Mouse (Mus musculus) forebrain, postnatal 0 days (tissue): Measurements from ENCODE around the gene Fancg. TPM values are rescaled to one million over a fixed set of nuclear protein-coding genes. Genes with fewer than 3 reads are reported as not detected.
A peak's percentile ranks its signal among the peaks of the same experiment; 100 is the strongest.

Experiments
- ATAC-seq: fragments of 200-750 bp; cut with Nextera tagmentation; 2 replicates; pipeline ENCODE4 v1.8.0; 2017; ENCODE audit warnings: mild to moderate bottlenecking, moderate library complexity
- DNase-seq: peaks from one replicate; pipeline ENCODE4 v3.0.0-alpha.2; 2015
- H3K27ac ChIP-seq: fragments of 300-500 bp; sonication (generic); 2 replicates; pipeline ENCODE4 v1.5.1; 2014; ENCODE audit warnings: low read depth, mild to moderate bottlenecking, antibody characterized with exemption, low read length, moderate library complexity, mixed read lengths
- H3K27me3 ChIP-seq: fragments of 300-500 bp; sonication (generic); 2 replicates; pipeline ENCODE4 v1.6.1; 2014; ENCODE audit warnings: mild to moderate bottlenecking, low read length, mixed read lengths; ENCODE audit not compliant: insufficient read depth
- H3K36me3 ChIP-seq: fragments of 300-500 bp; sonication (generic); 2 replicates; pipeline ENCODE4 v1.6.1; 2014; ENCODE audit warnings: mild to moderate bottlenecking, moderate library complexity; ENCODE audit not compliant: insufficient read depth
- H3K4me1 ChIP-seq: fragments of 300-500 bp; sonication (generic); 2 replicates; pipeline ENCODE4 v1.6.1; 2014; ENCODE audit warnings: antibody characterized with exemption; ENCODE audit not compliant: insufficient read depth
- H3K4me2 ChIP-seq: fragments of 300-500 bp; sonication (generic); 2 replicates; pipeline ENCODE4 v1.6.1; 2014; ENCODE audit warnings: low read depth, mild to moderate bottlenecking, moderate library complexity
- H3K4me3 ChIP-seq: fragments of 300-500 bp; sonication (generic); 2 replicates; pipeline ENCODE4 v1.5.1; 2014; ENCODE audit warnings: low read depth, low read length, mixed read lengths
- H3K9ac ChIP-seq: fragments of 300-500 bp; sonication (generic); 2 replicates; pipeline ENCODE4 v1.6.1; 2014; ENCODE audit warnings: mild to moderate bottlenecking
- H3K9me3 ChIP-seq: fragments of 300-500 bp; sonication (generic); 2 replicates; pipeline ENCODE4 v1.6.1; 2016; ENCODE audit warnings: low read length
- CTCF ChIP-seq: sonication (generic); IDR thresholded peaks from 2 replicates; pipeline ENCODE4 v1.5.1; 2016; ENCODE audit warnings: antibody characterized with exemption, control low read depth, low read depth
- WGBS: fragments of 180-500 bp; shearing (Covaris S2); extraction: QIAGEN DNeasy Blood & Tissue Kit; methylation state at CpG from one replicate; pipeline ENCODE4 v1.1.7; 2014; 5-methylcytosine and 5-hydroxymethylcytosine counted together
- polyA plus RNA-seq: library from polyadenylated mRNA; unstranded; fragments of >200 nt; fragmentation: Nextera tagmentation; extraction: Ambion mirVana; gene quantifications from 2 replicates; pipeline ENCODE4 v1.2.1, GENCODE M21; 2015
- total RNA-seq: library from RNA; depleted of rRNA; stranded (reverse); fragments of >200 nt; gene quantifications from 2 replicates; pipeline ENCODE4 v1.2.3, GENCODE M21; 2014; rRNA removed

Gene Fancg
- total RNA-seq (12.8 and 21.8 TPM in 2 replicates), polyA plus RNA-seq (10.9 and 12.4 TPM in 2 replicates)

DNA sequence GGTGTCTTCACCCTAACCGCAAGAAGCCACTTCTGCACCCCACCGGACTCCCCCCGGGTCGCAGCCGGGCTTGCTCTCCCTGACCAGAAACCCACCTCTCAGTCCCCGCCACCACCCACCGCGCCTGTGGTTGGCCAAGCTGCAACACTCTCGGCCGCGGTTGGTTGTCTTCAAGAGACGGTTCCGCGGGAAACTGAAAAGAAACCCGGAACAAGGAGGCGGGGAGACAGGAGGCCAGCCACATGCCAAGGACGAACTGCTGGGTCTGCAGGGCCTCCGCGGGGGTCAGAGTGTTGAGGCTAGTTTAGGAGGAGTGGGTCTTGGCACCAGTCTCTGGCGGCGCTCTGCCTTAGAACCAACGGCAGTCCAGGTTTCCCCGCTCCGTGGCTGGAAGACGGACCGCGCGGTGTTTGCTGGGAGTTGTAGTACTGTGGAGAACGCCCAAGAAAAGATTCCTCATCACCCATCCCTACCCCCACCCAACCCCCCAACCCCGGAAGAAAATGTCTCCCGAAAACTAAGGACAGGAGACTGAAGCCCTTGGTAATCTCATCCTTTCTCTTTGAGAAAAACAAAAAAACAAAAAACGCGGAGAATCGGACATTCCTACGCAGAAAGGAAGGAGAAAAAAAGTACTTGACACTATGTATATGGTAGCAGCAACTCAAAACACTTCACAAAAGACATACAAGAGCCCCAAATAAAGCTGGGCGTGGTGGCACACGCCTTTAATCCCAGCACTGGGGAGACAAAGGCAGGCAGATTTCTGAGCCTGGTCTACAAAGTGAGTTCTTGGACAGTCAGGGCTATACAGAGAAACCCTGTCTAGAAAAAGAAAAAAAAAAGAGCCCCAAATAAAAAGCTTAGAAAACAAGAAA, at the start of gene Fancg:
Gene Fancg, minus strand, starts transcription at position 346 of the 878 bp plus-strand sequence.
- ATAC-seq = peak; percentile 96
- H3K36me3 ChIP-seq = no peaks in the 10 kb centered on the region; the same call in 1 of the 2 replicates
- WGBS = 1% methylated on average over 37 of the region's 37 CpGs
- no peaks in the 10 kb centered on the region for H3K9me3 ChIP-seq
- peak within 1 kb of the TSS; percentile 75 for H3K4me3 ChIP-seq
- peaks cover 8% of the 10 kb centered on the region; the same call in 1 of the 2 replicates for H3K4me1 ChIP-seq
- DNase-seq = peak; percentile 88
- no peak for TF ChIP-seq CTCF
- H3K27me3 ChIP-seq = no peaks in the 10 kb centered on the region
- peak within 1 kb of the TSS; percentile 81 for H3K4me2 ChIP-seq
- H3K9ac ChIP-seq = peak within 1 kb of the TSS; percentile 53
- H3K27ac ChIP-seq = peak within 1 kb of the TSS; percentile 21; the same call in 1 of the 2 replicates

DNA sequence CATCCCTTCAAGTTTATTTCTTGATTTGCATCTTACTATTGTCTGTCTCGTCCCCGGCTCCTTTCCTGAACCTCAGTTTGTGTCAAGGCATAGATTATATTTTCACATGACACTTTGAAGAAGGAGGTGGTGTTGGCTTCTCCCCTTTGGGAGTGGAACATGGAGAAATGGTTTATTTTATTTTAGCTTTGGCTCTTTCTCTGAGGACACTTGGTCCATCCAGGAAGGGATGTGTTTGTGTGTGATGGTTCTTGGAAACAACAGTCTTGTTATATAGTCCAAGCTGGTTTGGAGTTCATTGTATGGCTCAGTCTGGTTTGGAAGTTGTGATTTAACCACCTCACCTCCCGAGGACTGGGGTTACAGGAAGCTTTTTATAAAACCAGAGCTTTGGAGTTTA, 49.4 kb upstream of the Fancg start:
- no peaks in the 10 kb centered on the region for H3K27me3 ChIP-seq
- peak overlapping the region; percentile 65 for H3K4me3 ChIP-seq
- peak overlapping the region; percentile 62 for H3K9ac ChIP-seq
- 30% methylated on average over 3 of the region's 3 CpGs for WGBS
- H3K27ac ChIP-seq = no peak overlapping the region; the same call in 1 of the 2 replicates
- H3K4me2 ChIP-seq = peak overlapping the region; percentile 59
- H3K36me3 ChIP-seq = no peaks in the 10 kb centered on the region
- DNase-seq (no peak), ATAC-seq (no peak)
- H3K4me1 ChIP-seq = peaks cover 4% of the 10 kb centered on the region; the same call in 1 of the 2 replicates
- TF ChIP-seq CTCF = no peak
- no peaks in the 10 kb centered on the region for H3K9me3 ChIP-seq

DNA sequence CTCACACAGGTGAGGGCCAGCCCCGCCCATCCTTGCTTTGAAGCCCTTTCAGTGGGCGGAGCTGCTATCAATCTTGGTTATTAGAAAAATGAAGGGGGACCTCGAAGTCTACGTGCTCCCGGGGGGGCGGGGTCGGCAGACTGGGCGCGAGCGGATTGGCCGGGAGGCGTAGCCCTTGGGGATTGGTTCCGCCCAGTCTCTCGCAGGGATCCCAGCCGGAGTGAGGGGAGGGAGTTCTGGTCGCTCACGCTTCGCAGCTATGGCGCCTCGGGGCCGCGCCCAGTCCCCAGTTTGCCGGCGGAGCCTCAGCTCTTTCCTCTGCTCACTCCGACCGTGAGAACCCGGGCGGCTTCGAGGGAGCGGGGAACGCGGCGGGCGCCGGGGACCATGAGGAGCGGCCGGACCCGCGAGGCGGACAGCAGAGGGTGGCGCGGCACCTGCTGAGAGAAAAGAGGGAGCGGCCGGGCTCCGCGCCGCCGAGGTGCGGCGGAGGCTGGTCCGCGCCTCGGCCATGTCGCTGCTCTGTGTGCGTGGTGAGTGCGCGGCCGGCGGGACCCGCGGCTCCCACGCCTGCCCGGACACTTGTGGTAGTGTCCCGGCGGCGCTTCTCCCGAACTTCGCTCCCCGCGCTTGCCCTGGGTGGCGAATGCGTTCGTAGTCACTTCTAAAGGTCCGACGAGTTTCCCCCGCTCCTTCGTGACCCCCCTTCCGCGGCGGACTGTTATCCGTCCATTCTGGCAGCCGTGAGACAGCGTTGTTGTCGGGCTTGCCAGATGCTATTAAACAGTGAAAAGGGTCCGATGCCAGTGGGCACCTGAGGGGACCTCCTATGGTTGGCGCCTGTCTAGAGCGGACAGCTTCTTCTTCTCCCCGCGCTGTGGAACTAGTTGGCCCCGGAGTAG, 48.7 kb upstream of the Fancg start, which contains the start of gene Unc13b:
Gene Unc13b, plus strand, starts transcription at position 201 of the 902 bp plus-strand sequence.
- peak; percentile 99 for ATAC-seq
- Histone ChIP-seq H3K4me1 (peaks cover 4% of the 10 kb centered on the region; the same call in 1 of the 2 replicates), H3K27ac (peak within 1 kb of the TSS; percentile 82), H3K27me3 (no peaks in the 10 kb centered on the region), H3K9me3 (no peaks in the 10 kb centered on the region), H3K36me3 (no peaks in the 10 kb centered on the region), H3K4me2 (peak within 1 kb of the TSS; percentile 59), H3K4me3 (peak within 1 kb of the TSS; percentile 65), H3K9ac (peak within 1 kb of the TSS; percentile 62)
- whole genome bisulfite sequencing = 3% methylated on average over 79 of the region's 90 CpGs
- TF ChIP-seq CTCF = no peak
- peak; percentile 95 for DNase-seq

DNA sequence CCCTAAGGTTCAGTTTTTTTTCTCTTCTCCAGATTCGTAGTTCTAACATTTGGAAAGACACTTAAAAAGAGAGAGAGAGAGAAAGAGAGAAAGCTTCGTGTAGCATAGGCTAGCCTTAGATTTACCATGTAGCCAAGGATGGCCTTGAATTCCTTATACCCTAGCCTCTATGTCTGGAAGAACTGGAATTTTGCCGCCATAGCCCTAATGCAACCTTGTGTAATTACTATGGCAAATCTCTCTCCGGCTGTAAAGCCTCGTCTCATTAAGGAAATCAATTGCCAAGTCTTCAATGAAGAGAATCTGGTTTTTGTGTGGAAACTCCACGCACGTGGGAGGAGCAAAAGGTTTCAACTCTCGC, 48.1 kb upstream of the Fancg start:
- peak overlapping the region; percentile 62 for H3K9ac ChIP-seq

DNA sequence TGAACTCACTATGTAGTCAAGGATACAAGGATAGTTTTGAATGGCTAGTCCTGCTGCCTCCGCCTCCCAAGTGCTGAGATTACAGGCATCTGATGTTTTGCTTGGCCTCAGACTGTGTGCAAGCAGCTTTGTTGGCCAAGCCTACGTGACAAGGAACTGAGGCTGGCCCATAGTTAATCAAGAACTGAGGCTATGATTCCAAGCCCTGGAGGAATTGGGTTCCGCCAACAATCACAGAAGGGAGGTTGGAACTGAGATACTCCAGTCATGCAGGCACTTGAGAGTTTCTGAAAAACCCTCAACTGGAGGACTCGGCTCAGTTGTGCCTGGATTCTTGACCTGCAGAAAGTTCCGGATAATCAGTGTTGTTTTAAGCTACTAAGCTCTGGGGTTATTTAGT, 47.3 kb upstream of the Fancg start:
- WGBS = 89% methylated on average over 5 of the region's 5 CpGs
- no peak overlapping the region for H3K27ac ChIP-seq
- H3K9ac ChIP-seq = no peak overlapping the region
- no peak for DNase-seq
- ATAC-seq = no peak
- no peak overlapping the region for H3K4me2 ChIP-seq
- H3K4me3 ChIP-seq = no peak overlapping the region
- H3K27me3 ChIP-seq = no peaks in the 10 kb centered on the region
- no peaks in the 10 kb centered on the region for H3K36me3 ChIP-seq
- H3K9me3 ChIP-seq = no peaks in the 10 kb centered on the region
- TF ChIP-seq CTCF = no peak
- H3K4me1 ChIP-seq = peaks cover 4% of the 10 kb centered on the region; the same call in 1 of the 2 replicates

More for the DNA sequence above, 48.1 kb upstream of the Fancg start:
- Histone ChIP-seq H3K36me3 (no peaks in the 10 kb centered on the region), H3K9me3 (no peaks in the 10 kb centered on the region), H3K4me3 (peak overlapping the region; percentile 65), H3K4me1 (peaks cover 4% of the 10 kb centered on the region; the same call in 1 of the 2 replicates), H3K27me3 (no peaks in the 10 kb centered on the region), H3K4me2 (peak overlapping the region; percentile 59), H3K27ac (no peak overlapping the region; the same call in 1 of the 2 replicates)
- ATAC-seq = no peak; the same call in 1 of the 2 replicates
- TF ChIP-seq CTCF = no peak
- DNase-seq = no peak
- 16% methylated on average over 8 of the region's 8 CpGs for WGBS

DNA sequence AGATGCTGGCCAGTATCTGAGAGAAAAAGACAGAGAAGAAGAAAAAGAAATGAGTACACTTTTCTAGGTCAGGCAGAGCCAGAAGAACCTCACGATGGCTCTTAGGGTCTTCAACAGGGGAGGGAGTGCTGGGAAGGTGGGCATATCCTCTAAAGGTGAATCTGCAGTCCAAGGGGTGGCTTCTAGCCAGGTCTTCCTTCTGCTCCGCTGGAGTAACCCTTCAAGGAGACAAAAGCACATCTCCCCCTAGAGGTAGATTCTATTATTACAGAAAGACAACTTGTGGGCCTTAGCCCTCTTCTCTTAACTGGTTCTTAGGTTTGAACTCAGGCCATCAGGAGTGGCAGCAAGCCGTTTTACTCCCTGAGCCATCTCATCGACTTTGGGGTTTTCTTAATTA, 42.3 kb upstream of the Fancg start:
- H3K27ac ChIP-seq = no peak overlapping the region
- no peaks in the 10 kb centered on the region for H3K27me3 ChIP-seq
- H3K4me2 ChIP-seq = no peak overlapping the region
- TF ChIP-seq CTCF = peak; percentile 62
- no peak overlapping the region for H3K4me3 ChIP-seq
- ATAC-seq (no peak), DNase-seq (no peak)
- no peak overlapping the region for H3K9ac ChIP-seq
- no peaks in the 10 kb centered on the region for H3K9me3 ChIP-seq
- no peaks in the 10 kb centered on the region for H3K4me1 ChIP-seq
- H3K36me3 ChIP-seq = no peaks in the 10 kb centered on the region
- 12% methylated on average over 4 of the region's 4 CpGs for WGBS
